Mouse (Mus musculus) erythroblast, embryonic 14.5 days (primary cell): ENCODE data around the gene Hnrnph2.

ENCODE experiments used
- GATA1 ChIP-seq: IDR thresholded peaks from 2 replicates; pipeline ENCODE4 v1.6.1; 2012; ENCODE audit warnings: low read length, inconsistent platforms, mixed read lengths
- TAL1 ChIP-seq: IDR thresholded peaks from 3 replicates; pipeline ENCODE4 v1.6.1; 2012; ENCODE audit warnings: low read length, inconsistent platforms, mixed read lengths

- TF ChIP-seq TAL1 (no peak), GATA1 (no peak)
Observed at GRCm38 (mm10) chrX:134652061-134652460, 51.1 kb downstream of the Hnrnph2 start.
